Mouse (Mus musculus) embryonic facial prominence, embryonic 15.5 days (tissue): ENCODE measurements at regions not wholly inside any gene's neighbourhood (a gene's known extent, or its start where the extent isn't known, plus 50 kb on each side); places are given as distances from the start of the nearest gene placed in this dataset.

ENCODE experiments used
- ATAC-seq: fragments of 200-750 bp; cut with Nextera tagmentation; 2 replicates; pipeline ENCODE4 v1.8.0; 2017; ENCODE audit warnings: low read depth, moderate TSS enrichment; ENCODE audit not compliant: insufficient number of reproducible peaks, low FRiP score, low TSS enrichment
- H3K27ac ChIP-seq: fragments of 300-500 bp; sonication (generic); replicated peaks from 2 replicates; pipeline ENCODE4 v1.5.1; 2015; ENCODE audit warnings: mild to moderate bottlenecking, inconsistent platforms
- H3K27me3 ChIP-seq: fragments of 300-500 bp; sonication (generic); 2 replicates; pipeline ENCODE4 v1.6.1; 2015; ENCODE audit warnings: inconsistent platforms
- H3K36me3 ChIP-seq: fragments of 300-500 bp; sonication (generic); 2 replicates; pipeline ENCODE4 v1.6.1; 2015; ENCODE audit warnings: mild to moderate bottlenecking, inconsistent platforms
- H3K4me1 ChIP-seq: fragments of 300-500 bp; sonication (generic); 2 replicates; pipeline ENCODE4 v1.6.1; 2015; ENCODE audit warnings: inconsistent platforms
- H3K4me2 ChIP-seq: fragments of 300-500 bp; sonication (generic); replicated peaks from 2 replicates; pipeline ENCODE4 v1.6.1; 2015; ENCODE audit warnings: mild to moderate bottlenecking, inconsistent platforms
- H3K4me3 ChIP-seq: fragments of 300-500 bp; sonication (generic); replicated peaks from 2 replicates; pipeline ENCODE4 v1.5.1; 2015; ENCODE audit warnings: mild to moderate bottlenecking, inconsistent platforms
- H3K9ac ChIP-seq: fragments of 300-500 bp; sonication (generic); 2 replicates; pipeline ENCODE4 v1.6.1; 2015; ENCODE audit warnings: inconsistent platforms
- H3K9me3 ChIP-seq: fragments of 300-500 bp; sonication (generic); replicated peaks from 2 replicates; pipeline ENCODE4 v1.6.1; 2016; ENCODE audit warnings: inconsistent platforms
- WGBS: fragments of 180-500 bp; shearing (Covaris S2); methylation state at CpG from one replicate; pipeline ENCODE4 v1.1.7; 2015; 5-methylcytosine and 5-hydroxymethylcytosine counted together

- Histone ChIP-seq H3K36me3 (no peaks in the 10 kb centered on the region), H3K9me3 (no peaks in the 10 kb centered on the region), H3K4me1 (no peaks in the 10 kb centered on the region), H3K27me3 (no peaks in the 10 kb centered on the region), H3K27ac (no peak overlapping the region), H3K9ac (no peak overlapping the region), H3K4me2 (no peak overlapping the region), H3K4me3 (no peak overlapping the region)
- WGBS = 75% methylated on average over 6 of the region's 6 CpGs
- no peak for ATAC-seq
Observed at GRCm38 (mm10) chr2:9754153-9754552, 126.9 kb upstream of the 4930412O13Rik start.

DNA sequence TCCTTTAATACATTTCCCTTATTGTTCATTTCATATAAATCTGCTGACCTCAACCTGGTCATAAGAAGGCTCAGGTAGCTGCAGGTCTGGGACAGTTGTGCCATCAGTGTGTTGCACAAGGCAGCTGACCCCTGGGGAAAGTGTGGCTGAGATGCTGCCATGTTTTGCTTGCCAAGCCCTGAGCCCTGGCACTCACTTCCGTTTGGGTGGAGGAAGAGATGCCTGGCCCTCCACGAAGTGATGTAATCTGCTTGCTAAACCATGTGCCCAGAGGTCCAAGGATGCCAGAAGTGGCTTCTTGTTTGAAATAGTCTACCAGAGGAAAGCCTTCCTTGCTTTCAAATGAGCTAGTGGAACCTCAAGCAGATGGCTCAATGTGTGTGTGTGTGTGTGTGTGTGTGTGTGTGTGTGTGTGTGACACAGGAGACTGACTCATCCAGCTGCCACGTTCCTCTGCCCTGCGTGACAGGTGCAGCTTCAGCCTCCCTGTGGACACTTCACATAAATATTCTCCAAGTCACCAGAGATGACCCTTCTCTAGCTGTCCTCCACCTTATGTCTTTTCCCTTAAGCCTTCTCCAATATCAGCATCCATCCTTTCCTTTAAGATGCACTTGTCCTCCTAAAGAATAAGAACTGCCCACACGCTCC, 123.2 kb upstream of the 4930412O13Rik start:
- 67% methylated on average over 5 of the region's 5 CpGs for WGBS

GRCm38 (mm10) chr2:9758983-9759382, 122.1 kb upstream of the 4930412O13Rik start:
- WGBS = 83% methylated on average over 7 of the region's 7 CpGs

More for the DNA sequence above, 123.2 kb upstream of the 4930412O13Rik start:
- Histone ChIP-seq H3K4me2 (no peak overlapping the region), H3K9me3 (no peaks in the 10 kb centered on the region), H3K27ac (no peak overlapping the region), H3K36me3 (no peaks in the 10 kb centered on the region), H3K27me3 (no peaks in the 10 kb centered on the region), H3K4me3 (no peak overlapping the region), H3K9ac (no peak overlapping the region), H3K4me1 (no peaks in the 10 kb centered on the region)
- ATAC-seq = no peak

DNA sequence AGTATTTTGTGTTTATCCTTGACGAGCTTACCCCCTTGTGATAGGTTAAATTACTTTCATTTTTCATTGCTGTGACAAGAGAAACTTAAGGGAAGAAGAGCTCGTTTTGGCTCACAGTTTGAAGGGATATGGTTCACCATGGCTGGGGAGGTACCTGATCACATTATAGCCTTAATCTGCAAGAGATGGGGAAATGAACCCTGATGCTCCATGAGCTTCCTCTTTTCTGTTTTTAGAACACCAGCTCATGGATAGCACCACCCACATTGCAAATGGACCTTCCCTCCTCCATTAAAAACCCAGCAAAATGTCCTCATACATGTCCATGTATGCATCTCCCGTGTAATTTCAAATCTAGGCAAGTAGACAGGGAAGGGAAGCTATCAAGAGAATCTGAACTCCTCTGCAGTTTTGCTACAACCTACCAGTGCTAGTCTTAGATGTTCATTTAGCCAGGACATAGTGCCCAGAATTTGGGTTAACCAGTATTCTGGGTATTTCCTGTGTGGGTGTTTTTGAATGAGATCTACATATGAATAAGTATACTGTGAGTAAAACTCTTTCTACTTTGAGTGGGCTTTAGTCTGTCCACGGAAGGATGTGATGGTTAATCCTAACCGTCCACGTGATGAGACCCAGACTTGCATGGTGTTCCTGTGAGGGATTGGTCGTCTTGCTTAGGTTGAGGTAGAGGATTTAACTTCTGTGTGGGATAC, 121.5 kb upstream of the 4930412O13Rik start:
- Histone ChIP-seq H3K27me3 (no peaks in the 10 kb centered on the region), H3K27ac (no peak overlapping the region), H3K9me3 (no peaks in the 10 kb centered on the region), H3K9ac (no peak overlapping the region), H3K4me2 (no peak overlapping the region), H3K4me3 (no peak overlapping the region), H3K36me3 (no peaks in the 10 kb centered on the region), H3K4me1 (no peaks in the 10 kb centered on the region)
- ATAC-seq = no peak
- WGBS = 80% methylated on average over 7 of the region's 7 CpGs

More at GRCm38 (mm10) chr2:9758983-9759382, 122.1 kb upstream of the 4930412O13Rik start:
- no peaks in the 10 kb centered on the region for H3K36me3 ChIP-seq
- no peaks in the 10 kb centered on the region for H3K4me1 ChIP-seq
- no peak overlapping the region for H3K27ac ChIP-seq
- H3K9me3 ChIP-seq = no peaks in the 10 kb centered on the region
- no peak overlapping the region for H3K4me2 ChIP-seq
- no peak for ATAC-seq
- H3K9ac ChIP-seq = no peak overlapping the region
- no peak overlapping the region for H3K4me3 ChIP-seq
- no peaks in the 10 kb centered on the region for H3K27me3 ChIP-seq

DNA sequence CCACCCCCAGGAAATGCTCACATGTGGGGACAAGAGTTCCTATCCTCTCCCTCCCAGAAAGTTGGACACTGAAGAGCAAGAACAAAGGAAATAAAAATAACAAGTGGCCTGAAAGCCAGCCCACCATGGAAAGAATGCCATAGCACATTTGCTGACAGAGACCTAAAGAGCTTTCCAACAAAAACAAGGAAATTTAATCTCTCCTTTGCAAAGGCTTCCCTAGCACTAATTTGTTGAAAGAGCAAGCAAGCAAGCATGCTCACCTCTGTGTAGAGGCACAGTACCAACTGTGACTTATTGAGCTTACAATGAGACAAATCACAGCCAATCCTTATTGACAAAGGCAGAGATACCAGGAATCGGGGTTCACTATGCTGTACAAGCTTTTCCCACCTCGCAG, 100.9 kb upstream of the 4930412O13Rik start:
- Histone ChIP-seq H3K27me3 (no peaks in the 10 kb centered on the region), H3K36me3 (no peaks in the 10 kb centered on the region), H3K4me3 (no peak overlapping the region), H3K9ac (no peak overlapping the region), H3K4me1 (no peaks in the 10 kb centered on the region), H3K9me3 (no peaks in the 10 kb centered on the region), H3K4me2 (no peak overlapping the region), H3K27ac (no peak overlapping the region)
- no peak for ATAC-seq
- 71% methylated on average over 2 of the region's 2 CpGs for WGBS

DNA sequence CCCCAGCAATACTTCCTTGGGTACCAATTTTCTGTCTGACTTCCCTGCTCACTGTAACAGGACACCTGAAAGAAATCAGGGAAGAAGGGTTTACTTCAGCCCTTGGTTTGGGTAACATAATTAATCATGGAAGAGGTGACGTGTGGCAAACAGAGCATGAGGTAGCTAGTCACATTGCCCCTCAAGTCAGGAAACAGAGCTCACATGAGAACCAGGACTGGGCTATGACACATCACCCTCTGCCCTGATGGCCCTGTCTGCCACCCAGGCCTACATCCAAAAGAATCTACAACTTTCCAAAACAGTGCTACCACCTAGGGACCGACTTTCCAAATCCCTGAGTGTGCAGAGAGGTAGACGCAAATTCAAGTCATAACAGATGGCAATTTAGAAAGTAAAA, 98.4 kb upstream of the 4930412O13Rik start:
- no peak overlapping the region for H3K4me3 ChIP-seq
- no peaks in the 10 kb centered on the region for H3K4me1 ChIP-seq
- 51% methylated on average over 3 of the region's 3 CpGs for WGBS

GRCm38 (mm10) chr2:9791970-9792369, 89.1 kb upstream of the 4930412O13Rik start:
- WGBS = 84% methylated on average over 1 of the region's 1 CpGs
- Histone ChIP-seq H3K27me3 (no peaks in the 10 kb centered on the region), H3K9me3 (no peaks in the 10 kb centered on the region), H3K36me3 (no peaks in the 10 kb centered on the region), H3K4me1 (no peaks in the 10 kb centered on the region), H3K27ac (no peak overlapping the region), H3K4me3 (no peak overlapping the region), H3K4me2 (no peak overlapping the region), H3K9ac (no peak overlapping the region)
- no peak for ATAC-seq

More for the DNA sequence above, 98.4 kb upstream of the 4930412O13Rik start:
- no peak overlapping the region for H3K27ac ChIP-seq
- no peaks in the 10 kb centered on the region for H3K27me3 ChIP-seq
- no peak overlapping the region for H3K9ac ChIP-seq
- H3K4me2 ChIP-seq = no peak overlapping the region
- ATAC-seq = no peak
- no peaks in the 10 kb centered on the region for H3K9me3 ChIP-seq
- no peaks in the 10 kb centered on the region for H3K36me3 ChIP-seq

- ATAC-seq = no peak
- Histone ChIP-seq H3K36me3 (no peaks in the 10 kb centered on the region), H3K4me2 (no peak overlapping the region), H3K9ac (no peak overlapping the region), H3K4me1 (no peaks in the 10 kb centered on the region), H3K27ac (no peak overlapping the region), H3K9me3 (no peaks in the 10 kb centered on the region), H3K4me3 (no peak overlapping the region), H3K27me3 (no peaks in the 10 kb centered on the region)
- WGBS = 83% methylated on average over 1 of the region's 1 CpGs
Observed at GRCm38 (mm10) chr2:9792381-9792780, 88.7 kb upstream of the 4930412O13Rik start.

DNA sequence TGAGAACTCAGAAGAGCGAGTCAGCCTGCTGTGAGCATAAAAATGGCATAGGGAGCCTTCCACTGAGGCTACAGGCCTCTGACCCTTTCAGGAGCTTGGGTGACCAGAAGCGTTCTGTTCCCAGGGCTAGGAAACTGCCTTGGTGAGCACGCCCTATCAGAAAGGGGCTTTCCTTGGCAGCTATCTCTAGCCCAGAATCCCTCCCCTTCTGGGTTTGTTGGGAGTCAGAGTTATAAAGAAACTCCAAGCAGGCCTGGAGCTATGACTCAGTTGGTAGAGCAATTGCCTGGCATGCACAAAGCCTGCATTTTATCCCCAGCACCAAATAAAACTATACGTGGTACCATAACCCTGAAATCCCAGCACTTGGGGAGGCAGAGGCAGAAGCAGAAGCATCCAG, 85.7 kb upstream of the 4930412O13Rik start:
- no peak overlapping the region for H3K4me2 ChIP-seq
- WGBS = 70% methylated on average over 4 of the region's 4 CpGs
- no peaks in the 10 kb centered on the region for H3K36me3 ChIP-seq
- ATAC-seq = no peak
- H3K27ac ChIP-seq = no peak overlapping the region
- H3K4me3 ChIP-seq = no peak overlapping the region
- no peak overlapping the region for H3K9ac ChIP-seq
- no peaks in the 10 kb centered on the region for H3K4me1 ChIP-seq
- H3K9me3 ChIP-seq = no peaks in the 10 kb centered on the region
- H3K27me3 ChIP-seq = no peaks in the 10 kb centered on the region

- Histone ChIP-seq H3K27ac (no peak overlapping the region), H3K9me3 (no peaks in the 10 kb centered on the region), H3K4me3 (no peak overlapping the region), H3K4me2 (no peak overlapping the region), H3K9ac (no peak overlapping the region), H3K36me3 (no peaks in the 10 kb centered on the region), H3K27me3 (no peaks in the 10 kb centered on the region), H3K4me1 (no peaks in the 10 kb centered on the region)
- 78% methylated on average over 8 of the region's 8 CpGs for WGBS
- no peak for ATAC-seq
Observed at GRCm38 (mm10) chr2:9801484-9801883, 79.6 kb upstream of the 4930412O13Rik start.

GRCm38 (mm10) chr2:9804306-9804705, 76.7 kb upstream of the 4930412O13Rik start:
- WGBS = 59% methylated on average over 3 of the region's 3 CpGs
- Histone ChIP-seq H3K27ac (no peak overlapping the region), H3K4me1 (no peaks in the 10 kb centered on the region), H3K9ac (no peak overlapping the region), H3K4me3 (no peak overlapping the region), H3K4me2 (no peak overlapping the region), H3K9me3 (no peaks in the 10 kb centered on the region), H3K27me3 (no peaks in the 10 kb centered on the region), H3K36me3 (no peaks in the 10 kb centered on the region)
- ATAC-seq = no peak

DNA sequence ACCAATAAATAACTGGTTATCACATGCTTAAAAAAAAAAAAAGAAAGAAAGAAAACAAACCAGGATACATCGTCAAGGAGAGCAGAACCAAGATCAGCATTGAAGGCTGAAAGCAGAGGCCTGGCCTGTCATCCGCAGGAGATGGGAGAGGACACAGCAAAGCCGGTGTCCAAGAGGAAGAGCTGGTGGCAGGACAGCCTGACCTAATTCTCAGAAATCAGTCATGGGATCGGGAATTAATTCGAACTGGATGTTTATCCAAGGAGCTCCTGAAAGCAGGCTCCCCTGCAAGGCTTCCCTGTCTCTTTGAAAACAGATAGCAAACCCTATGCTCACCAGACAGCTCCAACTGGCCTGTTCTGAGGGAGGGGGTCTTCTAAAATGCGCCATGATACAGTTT, 75.5 kb upstream of the 4930412O13Rik start:
- H3K4me2 ChIP-seq = no peak overlapping the region
- no peak overlapping the region for H3K27ac ChIP-seq
- ATAC-seq = no peak
- H3K27me3 ChIP-seq = no peaks in the 10 kb centered on the region
- H3K4me3 ChIP-seq = no peak overlapping the region
- H3K9me3 ChIP-seq = no peaks in the 10 kb centered on the region
- H3K9ac ChIP-seq = no peak overlapping the region
- WGBS = 81% methylated on average over 6 of the region's 6 CpGs
- no peaks in the 10 kb centered on the region for H3K4me1 ChIP-seq
- no peaks in the 10 kb centered on the region for H3K36me3 ChIP-seq
